Mouse (Mus musculus): ENCODE measurements around the gene Dlk2. TPM values are rescaled to one million over a fixed set of nuclear protein-coding genes. Genes with fewer than 3 reads are reported as not detected.

Gene Dlk2
- under 1 TPM; 0.23 to 0.39 TPM for total RNA-seq (2021)
- polyA plus RNA-seq (2012; rRNA removed): 0.35 and 0.74 TPM in 2 replicates
- long read RNA-seq: 0 reads

DNA sequence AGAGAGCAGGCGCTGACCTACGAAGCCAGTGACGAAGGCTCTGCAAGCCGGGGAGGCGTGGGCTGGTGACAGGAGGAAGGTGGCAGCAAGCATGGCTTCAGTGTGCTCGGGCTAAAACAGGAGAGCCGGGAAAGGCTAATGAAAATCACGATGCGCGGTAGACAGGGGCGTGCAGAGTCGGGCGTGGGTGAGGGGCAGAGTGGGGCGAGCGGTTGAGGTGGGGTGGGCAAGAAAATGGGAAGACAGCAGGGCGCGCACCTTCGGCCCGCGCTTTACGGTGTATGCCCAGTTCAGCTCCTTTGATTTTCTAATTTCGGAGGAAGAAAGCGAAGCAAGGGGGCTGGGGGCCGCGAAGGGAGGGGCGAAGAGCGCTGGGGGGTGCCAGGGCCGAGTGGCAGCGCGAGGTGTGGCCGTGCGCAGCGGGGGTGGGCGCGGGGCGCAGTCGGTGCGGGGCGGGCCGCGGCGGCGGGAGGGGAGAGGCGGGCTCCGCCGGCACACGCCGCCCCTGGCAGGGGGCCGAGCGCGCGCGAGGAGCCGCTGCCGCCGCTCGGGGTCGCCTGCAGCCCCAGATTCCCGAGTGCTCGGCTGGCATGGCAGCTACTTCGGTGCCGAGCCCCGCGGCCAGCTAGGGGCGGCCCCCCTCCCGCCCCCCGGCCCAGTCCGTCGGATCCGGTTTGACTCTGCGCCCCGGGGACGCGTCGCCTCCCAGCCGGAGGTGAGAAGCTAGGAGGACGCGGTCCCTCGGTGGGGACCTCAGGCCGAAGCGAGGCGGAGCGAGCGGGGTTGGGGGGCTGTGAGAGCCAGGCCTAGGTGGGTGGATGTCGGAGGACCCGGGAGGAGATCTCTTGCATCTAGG lies at the start of gene Dlk2:
Gene Dlk2 (plus strand): TSS at position 58 of the 856 bp plus-strand sequence.
- no peaks in the 10 kb centered on the region for H3K79me2 ChIP-seq (replicated peaks; ENCODE audit: control insufficient read depth, insufficient read depth, low read length)
- no peaks in the 10 kb centered on the region; the same call in 1 of the 2 replicates for H3K4me1 ChIP-seq (ENCODE audit: control insufficient read depth, insufficient read depth, low read length)
- H3K36me3 ChIP-seq (ENCODE audit: control insufficient read depth, insufficient read depth, low read length): no peaks in the 10 kb centered on the region
- H3K4me3 ChIP-seq: peak within 1 kb of the TSS; percentile 50
- H3K27me3 ChIP-seq (ENCODE audit: control insufficient read depth, insufficient read depth, low read length): peaks cover 2% of the 10 kb centered on the region
- DNase-seq: peak in 1 of 2 experiments; percentile 51
- H3K9ac ChIP-seq (ENCODE audit: low read depth, low read length): peak within 1 kb of the TSS; percentile 65
- TF ChIP-seq CTCF (IDR thresholded peaks at IDR 0.05) (no peak), POLR2A (IDR thresholded peaks at IDR 0.05; ENCODE audit: insufficient read depth, low read depth, low read length) (no peak), EP300 (IDR thresholded peaks at IDR 0.05; ENCODE audit: insufficient read depth, low read depth, low read length) (no peak)
- WGBS: under 1% methylated on average over 84 of the region's 86 CpGs
- peak within 1 kb of the TSS; percentile 31 for H3K27ac ChIP-seq
- intact Hi-C loops (cut with DNase I): loop anchor here (1.0 to 5.0 kb wide), 2 partner anchors 31 to 565 kb away; partner anchors contain the start of gene 1600014C23Rik

DNA sequence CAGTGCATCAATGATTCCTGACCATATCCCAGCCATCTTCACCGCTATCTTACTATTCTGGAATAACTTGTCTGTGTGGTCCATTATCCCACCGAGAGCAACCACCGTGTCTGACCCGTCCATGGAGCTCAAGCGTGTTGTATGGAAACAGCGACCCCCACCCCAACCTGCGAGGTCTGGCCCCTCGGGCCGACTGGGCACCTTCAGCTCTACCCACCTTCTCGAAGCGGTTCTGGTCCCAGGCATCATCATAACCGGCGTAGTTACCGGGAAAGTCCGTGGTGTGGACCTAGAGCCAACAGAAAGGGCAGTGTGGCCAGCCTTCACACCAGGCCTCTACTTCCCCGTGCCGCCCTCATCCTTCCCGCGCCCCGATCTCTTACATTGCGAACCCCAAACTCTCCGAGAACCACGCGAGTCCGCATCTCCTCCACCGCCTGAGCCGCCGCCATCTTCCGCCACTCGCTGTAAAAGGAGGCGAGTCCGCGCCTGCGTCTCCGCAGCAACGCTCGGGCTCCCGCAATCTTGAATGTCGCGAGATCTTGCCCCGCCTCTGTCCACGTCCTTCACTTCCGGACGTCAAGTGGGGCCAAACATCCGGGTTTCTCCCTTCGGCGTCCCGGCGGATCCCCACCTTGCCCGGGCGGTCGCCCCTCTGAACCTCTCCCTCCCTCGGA lies 49.6 kb upstream of the Dlk2 start, which contains the start of the genes Polr1c and Yipf3:
Gene Polr1c (minus strand): TSS at position 543 of the 677 bp plus-strand sequence.
Gene Yipf3 (plus strand): TSS at position 569 of the 677 bp plus-strand sequence.
- Histone ChIP-seq H3K27ac (peak within 1 kb of the TSS; percentile 97), H3K9ac (ENCODE audit: low read depth, low read length) (peak within 1 kb of the TSS; percentile 97), H3K79me2 (replicated peaks; ENCODE audit: control insufficient read depth, insufficient read depth, low read length) (peaks cover 2% of the 10 kb centered on the region; the same call in 1 of the 2 replicates), H3K4me3 (peak within 1 kb of the TSS; percentile 81), H3K36me3 (ENCODE audit: control insufficient read depth, insufficient read depth, low read length) (peaks cover 4% of the 10 kb centered on the region; the same call in 1 of the 2 replicates), H3K27me3 (ENCODE audit: control insufficient read depth, insufficient read depth, low read length) (no peaks in the 10 kb centered on the region), H3K4me1 (ENCODE audit: control insufficient read depth, insufficient read depth, low read length) (peaks cover 5% of the 10 kb centered on the region; the same call in 1 of the 2 replicates)
- peak; percentile 92 for TF ChIP-seq POLR2A (IDR thresholded peaks at IDR 0.05; ENCODE audit: insufficient read depth, low read depth, low read length)
- TF ChIP-seq EP300 (IDR thresholded peaks at IDR 0.05; ENCODE audit: insufficient read depth, low read depth, low read length): 0 out of 2 replicates have a peak, but pooled peaks have one; percentile 32
- TF ChIP-seq CTCF (IDR thresholded peaks at IDR 0.05): no peak
- WGBS: under 1% methylated on average over 53 of the region's 53 CpGs
- intact Hi-C loops (cut with DNase I): loop anchor here (2.0 to 5.0 kb wide), 2 partner anchors 45 to 135 kb away; partner anchors contain the start of genes Polh, Xpo5 and Zfp318
- peak; percentile 96 to 97 for DNase-seq

DNA sequence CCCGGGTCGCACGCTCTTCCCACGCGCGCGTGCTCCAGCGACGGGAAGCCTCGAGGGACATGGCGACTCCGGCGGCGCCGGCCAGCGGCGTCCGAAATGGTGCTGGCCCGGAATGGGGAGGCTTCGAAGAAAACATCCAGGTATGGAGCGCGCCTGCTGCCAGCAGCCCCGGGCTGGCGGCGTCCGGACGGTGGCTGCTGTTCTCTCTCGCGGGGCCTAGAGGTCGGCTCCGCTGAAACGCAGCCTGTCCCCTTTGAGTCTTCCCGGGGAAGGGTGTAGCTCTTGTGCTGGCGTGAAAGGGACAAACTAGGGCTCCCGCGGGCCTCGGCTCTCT lies 49.1 kb upstream of the Dlk2 start:
- 1% methylated on average over 37 of the region's 37 CpGs for WGBS
- Histone ChIP-seq H3K27ac (peak overlapping the region; percentile 97), H3K27me3 (ENCODE audit: control insufficient read depth, insufficient read depth, low read length) (no peaks in the 10 kb centered on the region), H3K9ac (ENCODE audit: low read depth, low read length) (peak overlapping the region; percentile 97), H3K4me1 (ENCODE audit: control insufficient read depth, insufficient read depth, low read length) (peaks cover 5% of the 10 kb centered on the region; the same call in 1 of the 2 replicates), H3K4me3 (peak overlapping the region; percentile 81), H3K36me3 (ENCODE audit: control insufficient read depth, insufficient read depth, low read length) (peaks cover 4% of the 10 kb centered on the region; the same call in 1 of the 2 replicates), H3K79me2 (replicated peaks; ENCODE audit: control insufficient read depth, insufficient read depth, low read length) (peaks cover 2% of the 10 kb centered on the region; the same call in 1 of the 2 replicates)
- intact Hi-C loops (cut with DNase I): loop anchor here (5.0 kb wide), 1 partner anchor 134 kb away; the partner anchor contains the start of gene Zfp318
- DNase-seq: no peak
- 0 out of 2 replicates have a peak, but pooled peaks have one; percentile 46 for TF ChIP-seq POLR2A (IDR thresholded peaks at IDR 0.05; ENCODE audit: insufficient read depth, low read depth, low read length)
- no peak for TF ChIP-seq CTCF (IDR thresholded peaks at IDR 0.05)

DNA sequence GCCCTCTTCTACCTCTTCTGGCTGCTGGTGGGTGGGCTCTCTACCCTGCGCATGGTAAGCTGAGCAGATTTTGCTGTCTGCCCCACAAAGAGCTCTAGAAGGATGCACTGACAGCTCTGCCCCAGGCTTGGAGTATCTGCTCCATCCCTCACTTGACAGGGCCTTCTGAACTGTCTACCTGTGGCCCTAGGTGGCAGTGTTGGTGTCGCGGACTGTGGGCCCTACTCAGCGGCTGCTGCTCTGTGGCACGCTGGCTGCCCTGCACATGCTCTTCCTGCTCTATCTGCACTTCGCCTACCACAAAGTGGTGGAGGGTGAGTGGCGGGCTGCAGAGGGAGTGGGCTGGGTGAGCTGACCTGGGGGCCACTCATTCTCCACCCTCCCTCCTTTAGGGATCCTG lies 46.0 kb upstream of the Dlk2 start:
- no peak overlapping the region for H3K9ac ChIP-seq (ENCODE audit: low read depth, low read length)
- WGBS: 78% methylated on average over 7 of the region's 7 CpGs
- H3K4me3 ChIP-seq: no peak overlapping the region
- H3K4me1 ChIP-seq (ENCODE audit: control insufficient read depth, insufficient read depth, low read length): peaks cover 8% of the 10 kb centered on the region
- H3K79me2 ChIP-seq (replicated peaks; ENCODE audit: control insufficient read depth, insufficient read depth, low read length): peaks cover 2% of the 10 kb centered on the region; the same call in 1 of the 2 replicates
- TF ChIP-seq POLR2A (IDR thresholded peaks at IDR 0.05; ENCODE audit: insufficient read depth, low read depth, low read length): no peak
- peak; percentile 16 for TF ChIP-seq CTCF (IDR thresholded peaks at IDR 0.05)
- no peak overlapping the region for H3K27ac ChIP-seq
- no peaks in the 10 kb centered on the region for H3K27me3 ChIP-seq (ENCODE audit: control insufficient read depth, insufficient read depth, low read length)
- peaks cover 4% of the 10 kb centered on the region; the same call in 1 of the 2 replicates for H3K36me3 ChIP-seq (ENCODE audit: control insufficient read depth, insufficient read depth, low read length)
- intact Hi-C loops (cut with DNase I): no loop called here
- DNase-seq: peak in 1 of 2 experiments; percentile 14

DNA sequence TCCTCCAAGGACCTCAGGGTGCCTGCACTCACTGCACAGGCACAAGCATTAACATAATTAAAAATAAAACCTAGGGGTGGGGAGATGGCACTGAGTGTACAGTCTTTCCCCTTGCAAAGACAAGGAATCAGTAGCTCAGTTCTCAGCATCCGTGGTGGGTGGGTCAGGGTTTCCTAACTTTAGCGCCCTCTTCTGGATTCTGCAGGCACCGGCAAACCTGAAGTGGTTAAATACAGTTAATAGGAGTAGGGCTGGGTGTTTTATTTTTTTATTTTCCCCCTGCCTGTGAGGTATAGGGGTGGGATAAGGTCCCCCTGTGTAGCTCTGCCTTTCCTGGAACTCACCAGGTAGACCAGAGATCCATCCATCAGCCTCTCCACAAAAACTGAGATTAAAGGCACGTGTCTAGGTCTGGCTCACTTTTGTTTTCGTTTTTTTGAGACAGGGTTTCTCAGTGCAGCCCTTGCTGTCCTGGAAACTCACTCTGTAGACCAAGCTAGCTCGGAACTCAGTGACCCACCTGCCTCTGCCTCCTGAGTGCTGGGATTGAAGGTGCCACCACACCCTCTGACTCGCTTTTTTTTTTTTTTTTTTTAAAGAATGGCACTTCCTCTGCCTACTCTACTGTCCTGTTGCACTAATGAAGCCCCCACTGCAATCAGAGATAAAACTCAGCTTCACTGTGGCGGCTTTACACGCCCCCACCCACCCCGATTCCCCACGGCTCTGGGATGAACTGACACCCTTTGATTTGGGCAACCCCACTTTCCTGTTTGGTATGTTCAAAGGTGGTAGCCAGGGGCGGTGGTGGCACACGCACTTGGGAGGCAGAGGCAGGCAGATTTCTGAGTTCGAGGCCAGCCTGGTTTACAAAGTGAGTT lies 44.4 kb upstream of the Dlk2 start:
- Histone ChIP-seq H3K4me1 (ENCODE audit: control insufficient read depth, insufficient read depth, low read length) (peaks cover 7% of the 10 kb centered on the region), H3K36me3 (ENCODE audit: control insufficient read depth, insufficient read depth, low read length) (0 out of 2 replicates have a peak, but pooled peaks cover 3% of the 10 kb centered on the region), H3K4me3 (no peak overlapping the region; the same call in 1 of the 2 replicates), H3K27ac (no peak overlapping the region), H3K9ac (ENCODE audit: low read depth, low read length) (no peak overlapping the region), H3K79me2 (replicated peaks; ENCODE audit: control insufficient read depth, insufficient read depth, low read length) (no peaks in the 10 kb centered on the region), H3K27me3 (ENCODE audit: control insufficient read depth, insufficient read depth, low read length) (no peaks in the 10 kb centered on the region)
- no peak for DNase-seq
- WGBS: 54% methylated on average over 14 of the region's 14 CpGs
- TF ChIP-seq EP300 (IDR thresholded peaks at IDR 0.05; ENCODE audit: insufficient read depth, low read depth, low read length): no peak
- peak; percentile 65 for TF ChIP-seq CTCF (IDR thresholded peaks at IDR 0.05)
- peak; percentile 15; the same call in 1 of the 2 replicates for TF ChIP-seq POLR2A (IDR thresholded peaks at IDR 0.05; ENCODE audit: insufficient read depth, low read depth, low read length)
- intact Hi-C loops (cut with DNase I): no loop called here

Data from heart, adult 2 months (tissue).